Mouse (Mus musculus): ENCODE results near the gene Itga6.

GRCm38 (mm10) chr2:71728796-71729195 is 16.6 kb upstream of the Itga6 start:
- TF ChIP-seq MAFK (IDR thresholded peaks at IDR 0.05; ENCODE audit: borderline replicate concordance, low read depth, low read length) (no peak), CTCF (IDR thresholded peaks at IDR 0.05 in 2 of 3, conservative IDR thresholded peaks at IDR 0.05 in 1 of 3; ENCODE audit: control insufficient read depth in 1 of 3, insufficient read depth in 1 of 3, low read depth in 2 of 3, low read length in 3 of 3, poor library complexity in 1 of 3, severe bottlenecking in 1 of 3) (no peak), ZC3H11A (IDR thresholded peaks at IDR 0.05; ENCODE audit: low read depth, low read length) (no peak), CHD1 (IDR thresholded peaks at IDR 0.05; ENCODE audit: low read depth, low read length) (no peak), MYC (IDR thresholded peaks at IDR 0.05; ENCODE audit: low read depth, low read length) (no peak), E2F4 (IDR thresholded peaks at IDR 0.05; ENCODE audit: borderline replicate concordance, low read depth, low read length) (no peak), ZNF384 (IDR thresholded peaks at IDR 0.05; ENCODE audit: low read depth, low read length) (no peak)
